Mouse (Mus musculus): ENCODE results near the gene Cap2.

Gene Cap2

DNA sequence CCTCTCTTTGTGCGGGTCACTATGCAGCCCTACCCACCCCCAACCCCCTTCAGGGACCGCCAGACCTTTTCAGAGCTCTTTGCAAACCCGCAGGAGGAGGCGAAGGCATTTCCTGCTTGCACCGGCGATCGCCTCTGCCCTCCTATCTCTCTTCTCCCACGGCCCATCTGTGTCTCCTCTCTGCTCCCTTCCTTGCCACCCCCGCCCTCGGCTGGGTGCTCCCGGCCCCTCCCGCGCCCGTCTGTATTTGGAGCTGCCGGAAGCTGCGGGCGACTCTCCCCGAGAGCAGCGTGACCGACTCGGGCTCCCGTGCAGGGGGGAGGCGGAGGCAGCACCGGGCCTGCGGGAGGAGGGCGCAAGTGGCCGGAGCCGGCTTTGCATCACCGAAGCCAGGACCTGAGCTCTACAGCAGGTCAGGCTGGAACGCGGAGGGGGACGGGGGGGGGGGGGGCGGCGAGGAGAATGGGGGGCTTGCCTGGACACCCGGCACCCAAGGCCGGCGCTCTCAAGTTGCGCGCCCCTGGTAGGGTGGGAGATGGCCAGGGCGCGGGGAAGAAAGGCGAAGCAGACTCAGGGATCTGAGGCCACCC, at the start of gene Cap2:
TSS of gene Cap2 (plus strand) at position 49 of the 590 bp plus-strand sequence.
- no peak for DNase-seq (ENCODE audit: low read depth, low spot score)

DNA sequence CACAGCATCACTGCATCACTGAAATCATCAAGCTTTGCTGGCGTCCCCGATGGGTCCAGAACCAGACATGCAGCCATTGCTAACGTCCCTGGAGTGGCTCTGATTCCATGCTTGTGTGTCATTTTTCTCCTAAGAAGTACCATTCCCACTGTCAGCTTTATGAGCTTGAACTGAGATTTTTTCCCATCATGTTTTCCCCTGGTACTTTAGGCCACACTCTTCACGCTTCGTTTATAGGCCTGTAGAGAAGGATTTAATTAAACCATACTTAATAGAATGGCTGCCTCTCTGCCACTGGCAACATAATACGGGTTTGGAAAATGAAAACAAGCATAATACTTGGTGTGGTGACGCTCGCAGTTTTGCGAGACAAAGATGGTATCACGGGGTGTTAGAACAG, 42.1 kb upstream of the Cap2 start:
- no peak for DNase-seq (ENCODE audit: low read depth, low spot score)

DNA sequence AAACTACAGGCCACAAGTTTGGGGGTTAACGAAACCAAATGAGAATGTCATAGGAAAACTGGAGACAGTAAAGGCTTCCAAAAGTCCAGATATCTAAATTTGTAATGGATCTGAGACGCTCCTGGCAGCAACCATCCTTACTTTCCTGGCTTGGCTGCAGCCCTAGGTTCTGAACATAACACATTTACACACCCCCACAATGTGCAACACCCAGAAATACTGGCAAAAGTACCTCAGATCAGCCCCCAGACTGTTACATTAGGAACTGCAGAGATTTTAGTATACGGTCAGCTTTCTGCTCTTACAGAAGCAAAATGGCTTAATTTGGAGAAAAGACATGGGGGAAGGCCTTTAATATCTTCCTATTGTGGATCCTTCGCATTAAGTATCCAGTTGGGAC, 39.4 kb upstream of the Cap2 start:
- DNase-seq (ENCODE audit: low read depth, low spot score): no peak

DNA sequence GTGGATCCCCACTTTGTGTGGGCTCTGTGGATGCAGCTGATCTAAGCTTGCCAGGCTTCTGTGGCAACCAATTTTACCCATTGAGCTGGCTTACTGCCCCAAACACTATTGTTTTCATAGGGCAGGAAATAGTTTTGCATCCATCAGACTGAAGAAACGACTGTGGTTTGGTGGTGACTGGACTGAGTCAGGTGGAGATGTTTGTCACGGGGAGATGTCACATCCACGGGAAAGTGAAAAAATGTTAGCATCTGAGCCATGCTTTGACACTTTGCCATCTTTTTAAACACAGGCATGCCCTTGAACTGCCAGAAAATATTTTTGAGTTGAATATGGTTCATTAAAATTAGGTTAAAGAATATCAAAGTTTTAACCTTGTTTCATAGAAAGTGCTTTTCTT, 37.9 kb upstream of the Cap2 start:
- no peak for DNase-seq (ENCODE audit: low read depth, low spot score)

DNA sequence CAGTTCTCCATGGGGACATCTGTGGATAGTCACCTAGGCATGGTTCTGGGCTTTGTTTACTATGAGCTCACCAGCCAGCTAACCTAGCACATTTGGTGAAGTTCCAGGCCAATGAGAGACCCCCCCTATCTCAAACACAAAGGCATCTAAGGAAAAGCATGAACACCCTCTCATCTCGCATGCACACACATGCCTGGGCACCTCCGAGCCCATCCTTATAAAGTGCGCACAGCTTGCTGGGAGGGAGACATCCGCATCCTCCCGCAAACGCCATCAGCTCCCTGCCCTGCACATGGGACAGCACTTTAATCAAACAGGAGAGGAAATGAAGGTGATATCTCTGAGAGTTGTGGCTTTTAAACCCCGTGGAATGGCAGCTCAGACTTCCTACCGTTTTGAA, 33.4 kb upstream of the Cap2 start:
- no peak for DNase-seq (ENCODE audit: low read depth, low spot score)

DNA sequence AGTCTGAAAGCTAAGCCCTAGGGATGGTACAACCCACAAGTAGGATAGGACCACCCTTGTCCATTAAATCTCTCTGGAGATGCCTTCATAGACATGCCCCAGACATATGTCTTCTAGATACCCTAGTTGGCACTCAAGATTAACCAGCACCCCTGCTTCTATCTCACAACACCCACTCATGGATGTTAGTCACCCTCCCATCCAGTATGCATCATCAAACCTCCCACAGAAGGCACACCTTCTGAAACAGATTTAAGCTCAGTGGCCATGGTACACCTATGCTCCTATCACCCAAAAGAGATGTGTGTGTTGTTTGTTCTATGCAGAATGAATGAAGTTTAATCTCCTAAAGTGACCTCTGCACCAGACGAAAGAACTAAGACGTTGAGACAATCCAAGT, 32.1 kb upstream of the Cap2 start:
- DNase-seq (ENCODE audit: low read depth, low spot score): no peak

DNA sequence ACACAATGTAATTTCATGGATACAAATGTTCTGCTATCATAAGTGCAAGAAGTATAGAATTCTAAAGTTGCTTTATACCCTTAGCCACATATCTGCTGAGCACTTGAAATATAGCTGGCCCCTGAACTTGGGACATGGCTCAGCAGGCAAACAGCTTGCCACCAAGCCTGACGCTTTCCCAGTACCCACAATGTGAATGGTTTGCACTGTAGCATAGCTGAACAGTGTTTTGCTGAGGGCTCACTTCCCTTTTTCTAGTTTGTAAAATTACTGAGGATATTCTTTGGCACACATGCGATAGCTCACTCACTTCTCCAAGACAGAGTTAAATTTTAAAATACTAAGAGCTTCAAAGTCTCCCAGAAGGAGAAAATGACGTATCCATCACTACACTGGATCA, 20.4 kb upstream of the Cap2 start:
- DNase-seq (ENCODE audit: low read depth, low spot score): no peak

DNA sequence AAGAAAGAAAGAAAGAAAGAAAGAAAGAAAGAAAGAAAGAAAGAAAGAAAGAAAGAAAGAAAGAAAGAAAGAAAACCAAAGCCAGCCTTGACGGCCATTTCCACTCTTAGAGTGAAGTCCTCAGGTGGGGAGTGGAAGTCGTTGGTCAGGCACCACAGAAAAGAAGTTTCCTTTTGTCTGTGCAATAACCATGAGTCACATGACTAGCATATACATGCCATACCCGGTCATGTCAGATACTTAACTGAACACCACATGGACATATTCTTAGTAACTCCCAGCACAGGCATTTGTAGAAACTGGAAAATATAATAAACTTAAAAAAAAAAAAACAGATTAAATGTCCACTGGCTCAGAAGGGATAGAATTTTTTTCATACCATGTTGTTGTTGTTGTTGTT, 16.0 kb upstream of the Cap2 start:
- DNase-seq (ENCODE audit: low read depth, low spot score): no peak

DNA sequence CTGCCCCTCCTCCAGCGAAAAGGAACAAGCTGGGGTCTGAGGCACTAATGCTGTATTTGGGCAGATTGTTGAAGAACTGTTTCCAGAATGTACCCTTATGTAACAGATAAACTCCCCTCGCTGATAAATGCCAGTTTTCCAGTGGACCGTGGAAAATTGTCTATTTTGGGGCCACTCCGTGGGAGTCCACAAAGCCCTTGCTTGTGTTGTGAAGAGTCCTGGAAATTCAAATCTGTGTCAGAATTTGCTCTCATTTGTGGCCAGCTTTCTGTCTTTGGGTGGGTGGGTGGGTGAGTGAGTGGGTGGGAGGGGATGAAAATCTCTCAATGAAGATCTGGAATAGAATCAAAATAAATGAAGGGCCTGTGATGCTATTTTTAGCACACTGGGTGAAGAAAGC, 13.5 kb upstream of the Cap2 start:
- DNase-seq (ENCODE audit: low read depth, low spot score): no peak

DNA sequence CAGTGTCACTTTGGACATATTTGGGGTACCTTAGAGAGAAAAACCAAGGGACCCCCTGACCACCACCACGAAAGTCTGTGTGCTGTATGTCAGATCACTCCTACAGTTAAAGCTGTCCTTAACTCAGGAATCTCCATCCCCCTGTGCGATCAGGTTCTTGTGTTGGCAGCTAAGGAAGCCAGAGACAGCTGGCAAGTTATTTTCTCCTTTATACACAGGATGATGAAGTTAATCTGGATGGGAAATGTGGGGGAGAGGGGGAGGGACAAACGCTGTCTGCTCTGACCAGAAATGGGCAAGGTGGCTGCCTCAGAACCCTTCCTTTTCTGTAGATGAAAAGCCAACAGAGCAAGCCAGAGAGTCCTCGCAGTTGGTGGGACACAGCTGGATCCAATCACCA, 11.0 kb upstream of the Cap2 start:
- no peak for DNase-seq (ENCODE audit: low read depth, low spot score)

DNA sequence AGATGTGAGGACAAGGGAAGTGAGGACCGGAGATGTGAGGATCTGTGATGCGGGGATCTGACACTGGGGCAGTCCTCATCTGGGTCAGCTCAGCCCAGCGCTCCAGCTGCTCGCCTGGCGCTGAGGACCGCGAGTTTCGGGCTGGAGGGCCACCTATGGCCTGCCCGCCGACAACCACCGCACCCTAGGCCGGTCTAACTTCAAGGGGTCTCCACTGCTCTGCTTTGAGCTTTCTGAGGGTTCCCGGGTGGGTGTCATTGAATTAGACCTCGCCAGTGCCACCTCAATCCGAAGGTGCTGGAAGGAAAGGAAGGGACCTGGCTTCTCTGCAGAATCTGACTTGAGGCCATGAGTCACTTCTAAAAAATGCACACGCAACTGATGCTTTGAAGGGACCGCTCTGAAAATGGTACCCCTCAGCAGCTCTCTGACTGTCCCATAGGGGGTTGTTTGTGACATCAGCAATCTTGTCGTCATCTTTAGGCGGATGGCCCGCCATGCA, 793 bp downstream of the Cap2 start:
- DNase-seq (ENCODE audit: low read depth, low spot score): no peak

DNA sequence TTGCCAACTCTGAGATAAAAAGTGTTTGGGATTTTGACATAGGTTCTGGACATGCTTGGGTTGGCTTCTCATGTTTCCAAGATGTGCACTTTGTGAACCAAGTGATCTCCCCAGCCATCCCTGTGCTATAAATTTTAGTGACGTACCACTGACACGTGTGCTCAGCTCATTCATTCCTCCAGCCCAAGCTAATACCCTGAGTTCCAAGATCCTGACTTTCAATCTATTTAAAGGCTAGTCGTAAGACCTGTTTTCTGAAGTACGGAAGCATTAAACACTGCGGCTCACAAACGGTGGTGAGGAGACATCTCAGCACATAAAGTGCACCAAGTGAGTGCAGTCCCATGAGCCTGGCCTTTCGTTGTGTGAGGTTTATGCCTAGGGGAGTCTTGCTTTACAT, 6.3 kb downstream of the Cap2 start:
- DNase-seq (ENCODE audit: low read depth, low spot score): no peak

DNA sequence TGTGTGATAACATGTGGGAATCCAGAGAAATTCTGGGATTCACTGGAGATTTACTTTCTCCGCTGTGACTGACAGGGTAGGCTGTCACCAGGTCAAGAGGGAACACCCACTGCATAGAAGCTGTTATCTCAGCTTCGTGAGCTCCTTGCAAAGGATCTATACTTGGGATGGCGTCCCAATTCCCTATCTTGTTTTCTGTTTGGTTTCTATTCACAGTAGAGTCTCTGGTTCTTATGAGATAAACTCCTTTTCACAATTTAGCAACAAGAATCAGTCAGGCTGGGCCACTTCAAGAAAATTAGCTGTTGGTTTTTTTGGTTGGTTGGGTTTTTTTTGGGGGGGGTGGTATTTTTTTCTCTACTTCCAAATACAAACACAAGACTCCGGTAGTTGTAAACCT, 7.2 kb downstream of the Cap2 start:
- no peak for DNase-seq (ENCODE audit: low read depth, low spot score)

DNA sequence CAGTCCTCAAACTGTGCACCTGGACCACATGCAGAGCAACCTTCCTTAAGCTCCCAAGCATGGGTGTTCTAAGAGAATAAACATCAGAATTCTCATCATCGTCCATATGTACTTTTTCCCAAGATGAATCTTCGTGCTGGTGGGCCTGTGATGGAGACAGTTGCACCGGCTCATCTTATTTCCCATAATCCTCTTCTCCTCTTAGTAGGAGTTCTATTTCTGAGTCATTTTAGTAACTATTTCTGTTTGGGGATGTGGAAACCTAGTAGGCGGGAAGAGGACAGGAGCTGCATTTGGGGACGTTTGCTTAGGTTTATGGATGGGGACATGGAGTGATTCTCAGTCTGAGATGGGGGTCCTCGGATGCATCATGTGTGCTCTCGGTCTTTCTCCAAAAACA, 8.8 kb downstream of the Cap2 start:
- no peak for DNase-seq (ENCODE audit: low read depth, low spot score)

DNA sequence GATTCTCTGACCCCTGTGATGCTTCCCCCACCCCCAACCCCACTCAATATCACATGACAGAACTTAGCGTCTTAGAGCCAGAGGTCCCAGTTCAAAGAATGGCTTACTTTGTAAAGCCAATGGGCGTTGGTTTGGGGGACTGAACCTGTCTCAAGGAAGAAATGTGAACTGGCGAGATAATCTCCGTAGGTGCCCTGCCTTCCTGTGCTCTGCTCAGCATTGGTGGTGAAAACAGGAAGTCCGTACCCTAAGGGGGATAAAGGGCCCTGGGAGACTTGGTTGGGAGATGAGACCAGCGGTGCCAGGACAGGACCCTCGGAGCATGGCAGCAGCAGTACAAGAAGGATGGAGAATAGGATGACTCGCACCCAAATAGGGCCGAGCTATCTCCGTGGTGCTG, 12.8 kb downstream of the Cap2 start:
- DNase-seq (ENCODE audit: low read depth, low spot score): no peak

DNA sequence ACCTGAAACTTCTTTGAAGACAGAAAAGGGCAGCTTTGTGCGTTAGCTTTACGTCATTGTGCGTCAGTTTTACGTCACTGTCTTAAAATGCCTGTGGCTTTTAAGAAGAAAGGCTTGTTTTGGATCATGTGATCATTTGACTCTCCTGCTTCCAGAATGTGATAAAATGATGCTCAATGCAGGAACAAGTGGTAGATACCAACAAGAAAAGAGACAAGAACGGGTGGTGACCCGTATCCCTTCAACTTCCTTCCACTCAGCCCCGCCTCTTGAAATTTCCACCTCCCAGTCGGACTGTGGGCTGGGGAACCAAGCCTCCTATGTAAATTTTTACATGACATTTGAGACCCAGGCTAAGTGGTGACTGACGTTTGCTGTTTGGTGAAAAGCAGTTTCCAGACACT, 13.5 kb downstream of the Cap2 start:
- no peak for DNase-seq (ENCODE audit: low read depth, low spot score)

DNA sequence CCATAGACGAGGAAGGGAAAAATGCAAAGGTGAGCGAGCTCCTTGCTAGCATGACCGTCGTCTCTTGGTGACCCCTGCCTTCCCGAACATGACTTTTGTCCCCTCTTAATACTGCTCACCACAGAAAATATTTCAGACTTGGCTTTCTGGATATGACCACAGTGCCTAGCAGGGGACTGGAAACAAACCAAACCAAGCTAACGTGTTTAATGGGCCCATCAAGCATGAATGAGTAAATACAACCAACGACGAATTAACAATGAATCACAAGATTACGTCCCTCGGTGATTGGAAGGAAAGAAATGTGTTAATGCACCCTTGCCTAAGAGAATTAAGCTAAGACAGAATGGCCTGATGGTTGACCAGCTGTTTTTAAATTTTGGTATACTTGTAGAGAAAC, 13.9 kb downstream of the Cap2 start:
- no peak for DNase-seq (ENCODE audit: low read depth, low spot score)

DNA sequence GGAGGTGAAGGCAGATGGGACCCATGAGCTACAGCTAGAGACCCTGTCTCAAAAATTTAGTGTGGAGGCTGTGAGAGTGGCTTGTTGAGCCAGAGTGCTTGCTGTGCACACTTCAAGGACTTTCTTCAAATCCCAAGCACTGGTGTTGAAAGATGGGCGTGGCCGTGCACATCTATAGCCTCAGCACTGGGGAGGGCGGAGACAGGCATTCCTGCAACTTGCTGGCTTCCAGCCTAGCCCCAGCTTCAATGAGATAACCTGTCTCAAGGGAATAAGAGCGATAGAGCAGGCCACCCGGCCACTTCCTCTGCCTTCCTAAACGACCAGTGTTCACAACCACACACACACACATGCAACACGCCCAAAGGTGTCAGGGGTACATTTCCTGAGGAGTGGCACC, 14.5 kb downstream of the Cap2 start:
- no peak for DNase-seq (ENCODE audit: low read depth, low spot score)

DNA sequence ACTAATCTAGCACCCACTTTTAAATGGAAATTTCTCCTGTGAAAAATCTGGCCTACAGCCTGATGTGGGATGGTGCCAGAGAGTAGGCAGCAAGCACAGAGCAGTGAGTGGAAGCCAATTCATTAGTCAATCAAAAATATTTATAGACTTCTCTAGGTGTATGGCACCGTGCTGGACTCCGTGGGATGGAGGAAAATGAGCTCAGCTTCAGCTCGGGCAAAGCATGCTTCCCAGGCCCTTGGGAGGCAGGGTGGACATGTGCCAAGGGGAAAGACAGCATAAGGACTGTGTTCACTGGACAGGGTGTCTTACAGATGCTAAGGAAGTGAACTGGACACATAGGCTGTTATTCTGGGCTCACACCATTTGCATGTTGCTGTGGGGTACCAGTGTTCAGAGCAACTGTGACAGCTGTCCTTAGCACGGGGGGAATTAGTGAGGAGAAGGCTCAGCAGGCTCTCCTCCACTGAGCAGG, 15.6 kb downstream of the Cap2 start:
- DNase-seq (ENCODE audit: low read depth, low spot score): no peak

DNA sequence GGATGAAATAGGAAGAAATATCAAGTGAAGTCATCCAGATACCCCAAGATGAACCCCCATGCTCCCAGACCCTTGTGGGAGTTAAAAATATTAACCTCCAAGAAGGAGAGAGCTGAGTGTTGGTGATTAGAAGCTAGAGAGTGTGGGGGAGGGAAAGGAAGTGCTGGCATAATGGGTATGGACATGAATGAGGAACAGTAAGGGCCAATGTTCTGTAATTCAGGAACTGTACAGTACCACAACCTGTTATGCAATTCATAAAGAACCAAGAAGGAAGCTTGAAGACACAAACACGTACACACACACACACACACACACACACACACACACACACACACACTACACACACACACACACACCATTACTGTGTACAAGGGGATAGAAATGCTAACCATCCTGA, 19.8 kb downstream of the Cap2 start:
- no peak for DNase-seq (ENCODE audit: low read depth, low spot score)

DNA sequence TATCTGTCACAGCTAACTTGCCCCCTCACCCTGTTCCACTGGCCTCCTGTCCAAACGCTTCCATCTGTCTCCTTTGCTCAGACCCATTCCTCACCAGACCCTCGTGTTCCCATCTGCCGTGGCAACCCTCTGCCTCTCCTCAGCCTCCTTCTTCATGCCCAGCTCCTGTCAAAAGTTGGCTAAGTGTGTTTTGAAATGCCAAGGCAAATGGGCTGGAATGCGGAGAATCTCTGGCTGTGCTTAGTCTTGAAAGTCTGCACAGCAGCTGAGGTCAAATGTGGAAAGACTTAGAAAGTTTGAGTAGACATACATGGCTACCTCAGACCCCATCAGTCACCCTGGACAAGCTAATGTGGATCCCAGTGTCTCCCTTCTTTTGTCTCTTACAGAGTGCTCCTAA, 21.1 kb downstream of the Cap2 start:
- no peak for DNase-seq (ENCODE audit: low read depth, low spot score)

DNA sequence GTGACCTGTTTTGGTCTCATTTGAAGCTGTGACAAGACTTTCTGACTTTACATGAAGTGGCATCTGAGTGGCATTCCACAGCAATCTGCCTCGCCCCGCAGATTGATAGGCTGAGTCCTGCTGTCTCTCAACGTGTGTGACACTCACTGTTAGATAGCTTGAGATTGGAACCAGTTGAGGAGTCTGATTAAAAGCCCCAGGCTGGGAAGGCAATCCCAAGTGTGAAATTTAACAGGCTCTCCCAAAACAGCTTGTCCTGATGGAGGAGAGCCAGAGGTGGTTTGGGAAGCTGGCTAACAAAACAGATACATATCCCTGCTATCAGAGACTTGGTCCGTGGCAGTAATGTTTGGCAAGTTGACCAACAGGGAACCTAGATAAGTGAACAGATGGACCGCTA, 21.6 kb downstream of the Cap2 start:
- DNase-seq (ENCODE audit: low read depth, low spot score): no peak

DNA sequence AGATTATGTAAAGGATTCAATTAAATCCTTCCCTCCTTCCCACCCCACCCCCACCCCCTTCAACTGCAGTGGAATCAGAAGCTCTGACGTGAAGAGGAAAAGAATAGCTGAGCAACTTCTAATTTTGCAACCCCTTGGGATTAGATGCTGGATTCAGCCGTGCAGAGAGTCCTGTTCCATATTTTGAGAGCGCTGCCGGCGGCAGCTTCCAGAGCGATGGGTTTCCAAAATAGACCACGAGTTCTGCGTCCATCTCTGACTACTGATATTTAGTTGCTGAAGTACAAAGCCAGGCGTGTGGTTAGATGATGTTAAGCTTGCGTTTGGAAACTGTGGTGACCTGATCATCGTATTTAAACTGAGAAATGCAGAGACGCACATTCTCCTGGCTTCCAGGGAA, 22.1 kb downstream of the Cap2 start:
- no peak for DNase-seq (ENCODE audit: low read depth, low spot score)
